Comparison of ENCODE assay signal across 10 mouse cellular contexts in genomic region chr16:91870158-91870582, GRCm38 (mm10).
DNase-seq lines count a peak whose midpoint lies in the region; TF ChIP-seq lines count a peak whose summit lies in the region.
"Had no signal": no experiment of that assay in that cellular context is flagged by ENCODE, and none has a peak within 500 bp of the region (broad histone marks: within the 10 kb centered on the region; RNA-seq: fewer than 3 reads in every experiment).

No protein-coding gene starts in this region.

- DNase-seq in A20 (ENCODE audit: low read depth, low spot score): peak; percentile 82
- peak; percentile 98 for DNase-seq in CH12.LX (ENCODE audit: extremely low read depth)
- peak; percentile 55 for DNase-seq in c-Kit-positive CD71-negative TER-119-negative erythroid progenitor cells, embryonic 14.5 days (ENCODE audit: low read depth)
- peak; percentile 30 to 58 for DNase-seq in monocyte, adult 2 months (ENCODE audit: low read depth in 1 of 2, low spot score in 2 of 2)
- no peak for DNase-seq in right cerebral cortex, postnatal 25 days
- no peak for DNase-seq in kidney, adult 11 months
- DNase-seq in kidney, adult 9 months: no peak

- no peaks in the 10 kb centered on the region for H3K27me3 ChIP-seq in CH12.LX (replicated peaks)
- H3K27me3 ChIP-seq: embryonic facial prominence, embryonic 13.5 days had no signal

- no peaks in the 10 kb centered on the region for H3K9me3 ChIP-seq in CH12.LX (replicated peaks; ENCODE audit: low read length)
- H3K9me3 ChIP-seq: embryonic facial prominence, embryonic 13.5 days had no signal

- TF ChIP-seq EP300 in CH12.LX (IDR thresholded peaks at IDR 0.05; ENCODE audit: low read length): peak; percentile 84

- no peak for TF ChIP-seq CTCF in CH12.LX (conservative IDR thresholded peaks at IDR 0.05 in 1 of 2, IDR thresholded peaks at IDR 0.05 in 1 of 2; ENCODE audit: low read depth in 2 of 2, low read length in 2 of 2)

- peak; percentile 69 for TF ChIP-seq POLR2A in CH12.LX (IDR thresholded peaks at IDR 0.05; ENCODE audit: low read depth, low read length)

- no peaks in the 10 kb centered on the region for H3K79me2 ChIP-seq in CH12.LX (replicated peaks; ENCODE audit: control insufficient read depth, extremely low read depth, insufficient read depth, poor library complexity, severe bottlenecking)

- peaks cover 16 to 33% of the 10 kb centered on the region in 2 experiments for H3K36me3 ChIP-seq in CH12.LX (replicated peaks in 1 of 2; ENCODE audit: control insufficient read depth in 1 of 2, insufficient read depth in 1 of 2, low read length in 1 of 2)

- H3K9ac ChIP-seq in CH12.LX (ENCODE audit: insufficient read depth, low read depth): peak overlapping the region; percentile 51
- H3K9ac ChIP-seq: embryonic facial prominence, embryonic 13.5 days had no signal

- peak overlapping the region; percentile 72 for H3K4me2 ChIP-seq in CH12.LX (ENCODE audit: insufficient read depth, low read depth, poor library complexity, severe bottlenecking)
- H3K4me2 ChIP-seq: embryonic facial prominence, embryonic 13.5 days had no signal

- in situ Hi-C loops in CH12.LX (cut with MboI; ENCODE audit: low pct_ligation_motif_present, low pct_unique_long_range_greater_than_20kb, low sequenced_read_pairs): no loop called here

- H3K4me1 ChIP-seq in CH12.LX (ENCODE audit: control insufficient read depth in 1 of 2, insufficient read depth in 2 of 2): peaks cover 55 to 81% of the 10 kb centered on the region in 2 experiments

- H3K4me3 ChIP-seq in CH12.LX (replicated peaks in 1 of 3; ENCODE audit: low read depth in 2 of 3, low read length in 2 of 3, poor library complexity in 1 of 3): peak overlapping the region; percentile 15 to 55 (median 53)
- H3K4me3 ChIP-seq: embryonic facial prominence, embryonic 13.5 days; myocyte had no signal

- TF ChIP-seq RAD21 in CH12.LX (IDR thresholded peaks at IDR 0.05; ENCODE audit: low read depth, low read length): peak; percentile 4

- peak overlapping the region; percentile 99 for H3K27ac ChIP-seq in CH12.LX (ENCODE audit: insufficient read depth, low read depth)
- H3K27ac ChIP-seq: hindbrain, postnatal 0 days had no signal

- dilution Hi-C loops in CH12.LX (cut with MboI; ENCODE audit: extremely low pct_ligation_motif_present, extremely low pct_unique_long_range_greater_than_20kb, low sequenced_read_pairs): no loop called here

TF ChIP-seq in CH12.LX, 34 proteins besides CTCF, POLR2A, EP300 and RAD21:
- TF ChIP-seq CHD2 (IDR thresholded peaks at IDR 0.05; ENCODE audit: low read length) (peak; percentile 43; the same call in 1 of the 2 replicates), JUND (conservative IDR thresholded peaks at IDR 0.05; ENCODE audit: low read depth, low read length) (peak; percentile 76; the same call in 1 of the 2 replicates), MAX (IDR thresholded peaks at IDR 0.05; ENCODE audit: low read length) (peak; percentile 87), TBP (conservative IDR thresholded peaks at IDR 0.05; ENCODE audit: low read depth, low read length) (peak; percentile 88), ZKSCAN1 (IDR thresholded peaks at IDR 0.05; ENCODE audit: borderline replicate concordance, low read depth, low read length) (no peak), ETS1 (conservative IDR thresholded peaks at IDR 0.05; ENCODE audit: low read depth, low read length) (peak; percentile 99), NELFE (IDR thresholded peaks at IDR 0.05; ENCODE audit: low read depth, low read length) (no peak), TCF12 (IDR thresholded peaks at IDR 0.05; ENCODE audit: low read depth, low read length) (peak; percentile 83), USF2 (conservative IDR thresholded peaks at IDR 0.05; ENCODE audit: low read depth, low read length) (peak; percentile 94), ZMIZ1 (IDR thresholded peaks at IDR 0.05; ENCODE audit: low read depth, low read length) (peak; percentile 50), MAFK (IDR thresholded peaks at IDR 0.05; ENCODE audit: insufficient replicate concordance, low read length) (peak; percentile 69; the same call in 1 of the 2 replicates), USF1 (IDR thresholded peaks at IDR 0.05; ENCODE audit: low read depth, low read length) (peak; percentile 90), MXI1 (IDR thresholded peaks at IDR 0.05; ENCODE audit: low read depth, low read length) (peak; percentile 61; the same call in 1 of the 2 replicates), SIN3A (IDR thresholded peaks at IDR 0.05; ENCODE audit: low read length) (peak; percentile 68), SMC3 (IDR thresholded peaks at IDR 0.05; ENCODE audit: low read depth, low read length) (no peak), HCFC1 (IDR thresholded peaks at IDR 0.05; ENCODE audit: low read depth, low read length) (peak; percentile 64), ZNF384 (IDR thresholded peaks at IDR 0.05; ENCODE audit: low read depth, low read length) (no peak), ZC3H11A (IDR thresholded peaks at IDR 0.05; ENCODE audit: low read depth, low read length) (no peak), PAX5 (IDR thresholded peaks at IDR 0.05; ENCODE audit: low read length) (no peak), POLR2AphosphoS2 (IDR thresholded peaks at IDR 0.05; ENCODE audit: low read depth, low read length) (no peak), MYC (IDR thresholded peaks at IDR 0.05; ENCODE audit: low read depth, low read length) (peak; percentile 87), JUN (IDR thresholded peaks at IDR 0.05; ENCODE audit: insufficient read depth, low read depth, low read length) (peak; percentile 77), GABPA (IDR thresholded peaks at IDR 0.05; ENCODE audit: insufficient replicate concordance, low read depth, low read length) (no peak), UBTF (IDR thresholded peaks at IDR 0.05; ENCODE audit: low read depth, low read length) (no peak), BHLHE40 (IDR thresholded peaks at IDR 0.05; ENCODE audit: low read depth, low read length) (peak; percentile 98), RCOR1 (conservative IDR thresholded peaks at IDR 0.05; ENCODE audit: low read depth, low read length) (peak; percentile 61; the same call in 1 of the 2 replicates), ELF1 (IDR thresholded peaks at IDR 0.05; ENCODE audit: low read depth, low read length) (no peak; the same call in 1 of the 2 replicates), CHD1 (IDR thresholded peaks at IDR 0.05; ENCODE audit: low read depth, low read length) (no peak), MAZ (IDR thresholded peaks at IDR 0.05; ENCODE audit: low read depth, low read length) (peak; percentile 74; the same call in 1 of the 2 replicates), NRF1 (IDR thresholded peaks at IDR 0.05; ENCODE audit: low read depth, low read length) (no peak), IRF4 (IDR thresholded peaks at IDR 0.05; ENCODE audit: low read depth, low read length) (peak; percentile 79; the same call in 1 of the 2 replicates), MEF2A (IDR thresholded peaks at IDR 0.05; ENCODE audit: borderline replicate concordance, low read depth, low read length) (peak; percentile 73), E2F4 (IDR thresholded peaks at IDR 0.05; ENCODE audit: insufficient replicate concordance, low read depth, low read length) (no peak), KAT2A (IDR thresholded peaks at IDR 0.05; ENCODE audit: insufficient replicate concordance, low read length) (no peak)

Comparison
In these comparisons a context has a peak if more than half of its experiments do, and no peak if none do; other contexts are left out.
1. DNase-seq: peak in A20 (single experiment), CH12.LX (single experiment), c-Kit-positive CD71-negative TER-119-negative erythroid progenitor cells, embryonic 14.5 days (single experiment) and monocyte, adult 2 months (2 of 2); none in right cerebral cortex, postnatal 25 days (single experiment), kidney, adult 11 months (single experiment) and kidney, adult 9 months (single experiment).